Mouse (Mus musculus): ENCODE measurements at regions not wholly inside any gene's neighbourhood (a gene's known extent, or its start where the extent isn't known, plus 50 kb on each side); places are given as distances from the start of the nearest gene placed in this dataset.

DNA sequence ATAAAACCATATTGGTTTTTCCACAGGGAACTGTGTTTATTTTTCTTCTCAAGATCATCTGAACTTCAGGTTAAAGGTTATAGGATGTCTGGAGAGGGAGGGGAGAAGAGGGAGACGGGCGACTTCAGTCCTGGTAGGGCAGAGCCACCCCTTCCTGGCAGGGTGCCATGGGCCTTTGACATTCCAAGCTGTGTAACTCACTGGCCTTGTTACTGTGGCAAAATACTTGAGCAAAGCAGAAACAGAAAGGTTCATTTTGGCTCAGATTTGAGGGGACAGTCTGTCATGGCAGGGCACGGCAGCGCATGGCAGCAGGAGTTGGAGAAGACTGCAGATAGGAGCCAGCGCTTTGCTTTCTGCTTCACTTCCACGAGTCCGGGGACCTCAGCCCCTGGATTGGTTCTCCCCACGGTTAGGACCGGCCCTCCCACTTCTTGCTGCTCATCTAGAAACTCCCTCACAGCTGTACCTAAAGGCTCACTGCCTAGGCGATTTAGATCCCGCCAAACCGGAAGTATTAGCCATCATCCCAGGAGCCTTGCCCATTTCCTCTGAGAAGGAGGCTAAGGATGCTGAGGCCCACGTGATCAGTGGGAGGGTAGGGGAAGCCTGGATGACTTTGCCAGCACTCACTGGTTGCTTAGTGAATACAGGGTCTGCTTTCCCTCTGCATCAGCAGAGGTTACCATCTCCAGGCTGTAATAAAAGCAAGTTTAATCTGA is 195.5 kb downstream of the Uaca start:
- Histone ChIP-seq H3K27me3 (replicated peaks) (peaks cover 1% of the 10 kb centered on the region), H3K9ac (ENCODE audit: insufficient read depth, low read depth) (no peak overlapping the region), H3K27ac (ENCODE audit: insufficient read depth, low read depth) (no peak overlapping the region), H3K4me2 (ENCODE audit: insufficient read depth, low read depth, poor library complexity, severe bottlenecking) (no peak overlapping the region), H3K4me1 (ENCODE audit: control insufficient read depth in 1 of 2, insufficient read depth in 2 of 2) (peaks cover 11 to 25% of the 10 kb centered on the region in 2 experiments), H3K4me3 (replicated peaks in 1 of 3; ENCODE audit: low read depth in 2 of 3, low read length in 2 of 3, poor library complexity in 1 of 3) (no peak overlapping the region), H3K79me2 (replicated peaks; ENCODE audit: control insufficient read depth, extremely low read depth, insufficient read depth, poor library complexity, severe bottlenecking) (no peaks in the 10 kb centered on the region), H3K9me3 (replicated peaks; ENCODE audit: low read length) (no peaks in the 10 kb centered on the region), H3K36me3 (replicated peaks in 1 of 2; ENCODE audit: control insufficient read depth in 1 of 2, insufficient read depth in 1 of 2, low read length in 1 of 2) (no peaks in the 10 kb centered on the region)
- dilution Hi-C loops (cut with MboI; ENCODE audit: extremely low pct_ligation_motif_present, extremely low pct_unique_long_range_greater_than_20kb, low sequenced_read_pairs) = no loop called here
- TF ChIP-seq ZNF384 (IDR thresholded peaks at IDR 0.05; ENCODE audit: low read depth, low read length) (no peak), HCFC1 (IDR thresholded peaks at IDR 0.05; ENCODE audit: low read depth, low read length) (no peak), ZMIZ1 (IDR thresholded peaks at IDR 0.05; ENCODE audit: low read depth, low read length) (no peak), JUND (conservative IDR thresholded peaks at IDR 0.05; ENCODE audit: low read depth, low read length) (no peak), GABPA (IDR thresholded peaks at IDR 0.05; ENCODE audit: insufficient replicate concordance, low read depth, low read length) (no peak), SMC3 (IDR thresholded peaks at IDR 0.05; ENCODE audit: low read depth, low read length) (no peak), RCOR1 (conservative IDR thresholded peaks at IDR 0.05; ENCODE audit: low read depth, low read length) (no peak), POLR2AphosphoS2 (IDR thresholded peaks at IDR 0.05; ENCODE audit: low read depth, low read length) (no peak)
- in situ Hi-C loops (cut with MboI; ENCODE audit: low pct_ligation_motif_present, low pct_unique_long_range_greater_than_20kb, low sequenced_read_pairs) = no loop called here
- no peak for DNase-seq (ENCODE audit: extremely low read depth)

DNA sequence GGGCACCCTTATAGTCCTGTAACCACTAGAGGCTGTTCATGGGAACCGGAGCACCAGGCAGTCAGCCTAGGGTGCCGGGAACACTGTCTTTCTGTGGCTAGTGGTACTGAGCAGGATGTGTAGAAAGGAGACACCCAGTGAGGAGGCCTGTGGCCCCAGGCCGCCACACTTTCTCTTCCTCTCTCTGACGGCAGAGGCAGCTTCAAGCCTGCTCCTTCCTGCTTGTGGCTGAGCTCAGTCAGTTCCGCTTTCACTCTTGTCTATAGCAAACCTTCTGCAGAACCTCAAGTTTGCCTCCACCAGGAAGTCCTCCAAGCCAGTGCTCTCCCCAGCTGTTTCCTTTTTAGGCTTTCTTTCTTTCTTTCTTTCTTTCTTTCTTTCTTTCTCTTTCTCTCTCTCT is 197.2 kb downstream of the Uaca start:
- peak; percentile 89 for DNase-seq (ENCODE audit: extremely low read depth)
- dilution Hi-C loops (cut with MboI; ENCODE audit: extremely low pct_ligation_motif_present, extremely low pct_unique_long_range_greater_than_20kb, low sequenced_read_pairs) = no loop called here
- H3K9me3 ChIP-seq (replicated peaks; ENCODE audit: low read length) = peaks cover 3% of the 10 kb centered on the region
- no peak overlapping the region; the same call in 1 of the 2 replicates for H3K4me2 ChIP-seq (ENCODE audit: insufficient read depth, low read depth, poor library complexity, severe bottlenecking)
- in situ Hi-C loops (cut with MboI; ENCODE audit: low pct_ligation_motif_present, low pct_unique_long_range_greater_than_20kb, low sequenced_read_pairs) = no loop called here
- H3K79me2 ChIP-seq (replicated peaks; ENCODE audit: control insufficient read depth, extremely low read depth, insufficient read depth, poor library complexity, severe bottlenecking) = no peaks in the 10 kb centered on the region
- H3K4me3 ChIP-seq (replicated peaks in 1 of 3; ENCODE audit: low read depth in 2 of 3, low read length in 2 of 3, poor library complexity in 1 of 3) = peak overlapping the region in 1 of 3 experiments; percentile 14
- H3K27me3 ChIP-seq (replicated peaks) = peaks cover 1% of the 10 kb centered on the region
- H3K36me3 ChIP-seq (replicated peaks in 1 of 2; ENCODE audit: control insufficient read depth in 1 of 2, insufficient read depth in 1 of 2, low read length in 1 of 2) = no peaks in the 10 kb centered on the region
- H3K27ac ChIP-seq (ENCODE audit: insufficient read depth, low read depth) = no peak overlapping the region
- H3K9ac ChIP-seq (ENCODE audit: insufficient read depth, low read depth) = no peak overlapping the region
- peaks cover 11 to 25% of the 10 kb centered on the region in 2 experiments for H3K4me1 ChIP-seq (ENCODE audit: control insufficient read depth in 1 of 2, insufficient read depth in 2 of 2)
- TF ChIP-seq IRF4 (IDR thresholded peaks at IDR 0.05; ENCODE audit: low read depth, low read length) = peak; percentile 92
- 0 out of 2 replicates have a peak, but pooled peaks have one; percentile 15 for TF ChIP-seq E2F4 (IDR thresholded peaks at IDR 0.05; ENCODE audit: insufficient replicate concordance, low read depth, low read length)
- TF ChIP-seq NRF1 (IDR thresholded peaks at IDR 0.05; ENCODE audit: low read depth, low read length) = no peak
- TF ChIP-seq POLR2AphosphoS2 (IDR thresholded peaks at IDR 0.05; ENCODE audit: low read depth, low read length) = no peak
- TF ChIP-seq ZNF384 (IDR thresholded peaks at IDR 0.05; ENCODE audit: low read depth, low read length) = 0 out of 2 replicates have a peak, but pooled peaks have one; percentile 26
- 0 out of 2 replicates have a peak, but pooled peaks have one; percentile 49 for TF ChIP-seq CHD1 (IDR thresholded peaks at IDR 0.05; ENCODE audit: low read depth, low read length)
- peak; percentile 61 for TF ChIP-seq HCFC1 (IDR thresholded peaks at IDR 0.05; ENCODE audit: low read depth, low read length)
- TF ChIP-seq EP300 (IDR thresholded peaks at IDR 0.05; ENCODE audit: low read length) = peak; percentile 90
- TF ChIP-seq ZKSCAN1 (IDR thresholded peaks at IDR 0.05; ENCODE audit: borderline replicate concordance, low read depth, low read length) = peak; percentile 76
- TF ChIP-seq JUND (conservative IDR thresholded peaks at IDR 0.05; ENCODE audit: low read depth, low read length) = no peak
- TF ChIP-seq RAD21 (IDR thresholded peaks at IDR 0.05; ENCODE audit: low read depth, low read length) = no peak; the same call in 1 of the 2 replicates
- TF ChIP-seq GABPA (IDR thresholded peaks at IDR 0.05; ENCODE audit: insufficient replicate concordance, low read depth, low read length) = no peak
- no peak for TF ChIP-seq ZC3H11A (IDR thresholded peaks at IDR 0.05; ENCODE audit: low read depth, low read length)
- peak; percentile 58; the same call in 1 of the 2 replicates for TF ChIP-seq MXI1 (IDR thresholded peaks at IDR 0.05; ENCODE audit: low read depth, low read length)
- 0 out of 2 replicates have a peak, but pooled peaks have one; percentile 59 for TF ChIP-seq TBP (conservative IDR thresholded peaks at IDR 0.05; ENCODE audit: low read depth, low read length)
- 0 out of 2 replicates have a peak, but pooled peaks have one; percentile 48 for TF ChIP-seq UBTF (IDR thresholded peaks at IDR 0.05; ENCODE audit: low read depth, low read length)
- 0 out of 2 replicates have a peak, but pooled peaks have one; percentile 29 for TF ChIP-seq ZMIZ1 (IDR thresholded peaks at IDR 0.05; ENCODE audit: low read depth, low read length)
- peak; percentile 64; the same call in 1 of the 2 replicates for TF ChIP-seq MAZ (IDR thresholded peaks at IDR 0.05; ENCODE audit: low read depth, low read length)
- peak in 1 of 2 experiments; percentile 8; a peak in 1 of 4 replicates for TF ChIP-seq CTCF (conservative IDR thresholded peaks at IDR 0.05 in 1 of 2, IDR thresholded peaks at IDR 0.05 in 1 of 2; ENCODE audit: low read depth in 2 of 2, low read length in 2 of 2)
- no peak for TF ChIP-seq SMC3 (IDR thresholded peaks at IDR 0.05; ENCODE audit: low read depth, low read length)
- TF ChIP-seq POLR2A (IDR thresholded peaks at IDR 0.05; ENCODE audit: low read depth, low read length) = peak; percentile 29; the same call in 1 of the 2 replicates
- peak; percentile 81 for TF ChIP-seq TCF12 (IDR thresholded peaks at IDR 0.05; ENCODE audit: low read depth, low read length)
- peak; percentile 74 for TF ChIP-seq SIN3A (IDR thresholded peaks at IDR 0.05; ENCODE audit: low read length)
- TF ChIP-seq MAFK (IDR thresholded peaks at IDR 0.05; ENCODE audit: insufficient replicate concordance, low read length) = peak; percentile 78
- 0 out of 2 replicates have a peak, but pooled peaks have one; percentile 31 for TF ChIP-seq NELFE (IDR thresholded peaks at IDR 0.05; ENCODE audit: low read depth, low read length)
- no peak for TF ChIP-seq USF2 (conservative IDR thresholded peaks at IDR 0.05; ENCODE audit: low read depth, low read length)
- TF ChIP-seq JUN (IDR thresholded peaks at IDR 0.05; ENCODE audit: insufficient read depth, low read depth, low read length) = peak; percentile 45; the same call in 1 of the 2 replicates
- peak; percentile 75 for TF ChIP-seq BHLHE40 (IDR thresholded peaks at IDR 0.05; ENCODE audit: low read depth, low read length)
